Mouse (Mus musculus) kidney, postnatal 36 days (tissue): ENCODE data around the gene Atp5k.

Source experiments
- DNase-seq, 2 experiments: peaks; one replicate each; pipeline ENCODE4 v3.0.0; 2021 to 2022; ENCODE audit warnings: mixed read lengths in 2 of 2

The Atp5k gene

GRCm38 (mm10) chr5:108433804-108434587 lies at the start of gene Atp5k:
Gene Atp5k (minus strand): TSS chr5:108434448.
- peak; percentile 95 to 97 for DNase-seq

DNA sequence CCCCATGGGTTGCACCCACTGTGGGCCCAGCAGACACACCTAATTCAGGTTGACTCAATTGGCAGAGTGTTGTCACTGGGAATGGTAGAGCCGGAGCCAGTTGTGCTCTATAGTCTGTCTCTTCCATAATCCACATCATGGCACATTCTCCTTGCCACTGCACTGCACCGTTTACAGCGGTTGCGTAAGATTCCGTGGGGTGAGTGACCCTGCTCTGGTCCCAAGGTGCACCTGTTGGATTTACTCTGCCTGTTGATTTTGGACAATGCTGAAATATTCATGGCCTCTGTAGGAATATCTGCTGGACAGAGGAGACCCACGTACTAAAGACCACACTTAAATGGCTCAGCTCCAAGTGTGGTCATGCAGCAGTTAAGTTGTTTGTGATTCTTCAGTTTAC lies 48.8 kb upstream of the Atp5k start:
- no peak for DNase-seq

- no peak for DNase-seq
These were observed 41.7 kb upstream of the Atp5k start for GRCm38 (mm10) chr5:108475977-108476376.

- DNase-seq = no peak
These were observed 39.5 kb upstream of the Atp5k start for GRCm38 (mm10) chr5:108473737-108474136.

DNA sequence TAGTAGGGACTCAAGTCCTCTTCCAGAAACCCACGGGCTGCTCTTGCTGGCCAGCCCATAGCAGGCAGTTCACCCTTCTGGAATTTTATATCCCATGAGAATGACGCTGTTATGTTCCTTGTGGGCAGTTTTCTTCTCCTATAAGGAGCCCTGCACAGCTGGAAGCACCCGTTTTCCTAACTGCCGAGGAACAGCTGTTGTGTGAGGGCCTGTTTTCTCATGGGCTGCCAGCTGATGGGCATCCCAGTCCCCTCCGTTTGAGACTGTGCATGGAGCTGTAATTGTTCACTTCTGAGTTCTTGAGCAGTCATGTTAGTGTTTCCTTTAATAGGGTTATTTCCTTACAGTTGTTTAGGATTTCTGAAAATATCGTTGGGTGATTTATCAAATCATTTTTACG lies 35.4 kb upstream of the Atp5k start:
- no peak for DNase-seq

- no peak for DNase-seq
These were observed 32.4 kb upstream of the Atp5k start for GRCm38 (mm10) chr5:108466647-108467046.

- DNase-seq = no peak
These were observed 31.1 kb upstream of the Atp5k start for GRCm38 (mm10) chr5:108465131-108465891.

- no peak for DNase-seq
These were observed 28.2 kb upstream of the Atp5k start for GRCm38 (mm10) chr5:108462446-108462845.

GRCm38 (mm10) chr5:108461082-108462065 lies 27.1 kb upstream of the Atp5k start, which contains the start of gene Pcgf3:
Gene Pcgf3 (plus strand): TSS chr5:108461232.
- peak; percentile 99 for DNase-seq

- DNase-seq = no peak
These were observed 26.2 kb upstream of the Atp5k start for GRCm38 (mm10) chr5:108460461-108460860.

GRCm38 (mm10) chr5:108458706-108459105 lies 24.5 kb upstream of the Atp5k start:
- DNase-seq = no peak

DNA sequence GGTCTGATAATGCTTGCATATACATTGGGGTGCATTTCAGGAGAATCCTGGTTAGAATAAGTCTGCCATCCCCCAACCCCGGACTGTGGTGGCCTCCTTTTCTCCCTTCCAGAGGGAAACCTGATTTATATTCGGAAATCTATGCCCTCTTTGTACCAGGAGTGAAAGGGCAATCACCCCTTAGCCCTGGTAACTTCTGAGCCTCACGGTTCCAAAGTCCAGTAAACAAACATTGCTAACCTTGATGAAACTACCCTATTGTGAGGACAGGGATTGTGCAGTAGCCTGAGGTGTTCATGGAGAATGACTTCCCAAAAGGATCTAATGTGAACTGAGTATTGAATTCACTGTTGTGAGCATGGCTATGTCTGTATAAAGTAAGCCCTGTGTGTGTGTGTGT lies 19.8 kb upstream of the Atp5k start:
- DNase-seq = peak; percentile 45 to 65

DNA sequence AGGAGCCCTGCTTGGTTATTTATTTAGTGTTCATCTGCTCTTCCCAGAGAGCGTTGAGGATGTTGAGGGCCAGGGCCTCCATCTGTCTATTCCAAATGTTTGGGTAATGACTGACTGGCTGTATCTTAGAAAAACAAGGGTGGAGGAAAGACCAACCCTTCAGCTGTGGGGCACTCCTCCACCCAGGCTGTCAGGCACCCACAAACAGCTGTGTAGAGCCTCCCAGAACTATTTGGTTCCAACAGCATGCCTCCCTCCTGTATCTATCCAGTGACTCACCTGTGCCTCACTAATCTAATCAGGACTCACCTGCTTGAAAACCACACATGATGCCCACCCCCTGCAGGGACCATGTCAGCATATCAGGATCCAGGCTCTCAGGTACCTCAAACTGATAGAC lies 18.2 kb upstream of the Atp5k start:
- DNase-seq = no peak

DNA sequence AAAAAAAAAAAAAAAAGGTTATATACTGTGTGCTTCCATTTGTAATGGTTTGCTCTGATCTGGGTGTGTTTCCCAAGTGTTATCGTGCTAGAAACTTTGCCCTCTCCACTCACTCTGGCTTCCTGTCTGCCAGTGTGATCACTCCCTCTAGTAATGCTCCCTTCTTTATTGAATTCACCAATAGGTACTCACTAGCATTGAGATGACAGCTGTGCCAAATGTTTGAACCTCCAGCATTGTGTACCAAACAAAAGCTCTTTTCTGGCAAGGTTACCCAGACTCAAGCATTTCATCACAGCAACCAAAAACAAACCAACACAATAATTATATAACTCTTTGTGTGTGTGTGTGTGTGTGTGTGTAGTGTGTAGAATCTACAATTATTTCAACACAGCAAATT lies 17.4 kb upstream of the Atp5k start:
- no peak for DNase-seq

DNA sequence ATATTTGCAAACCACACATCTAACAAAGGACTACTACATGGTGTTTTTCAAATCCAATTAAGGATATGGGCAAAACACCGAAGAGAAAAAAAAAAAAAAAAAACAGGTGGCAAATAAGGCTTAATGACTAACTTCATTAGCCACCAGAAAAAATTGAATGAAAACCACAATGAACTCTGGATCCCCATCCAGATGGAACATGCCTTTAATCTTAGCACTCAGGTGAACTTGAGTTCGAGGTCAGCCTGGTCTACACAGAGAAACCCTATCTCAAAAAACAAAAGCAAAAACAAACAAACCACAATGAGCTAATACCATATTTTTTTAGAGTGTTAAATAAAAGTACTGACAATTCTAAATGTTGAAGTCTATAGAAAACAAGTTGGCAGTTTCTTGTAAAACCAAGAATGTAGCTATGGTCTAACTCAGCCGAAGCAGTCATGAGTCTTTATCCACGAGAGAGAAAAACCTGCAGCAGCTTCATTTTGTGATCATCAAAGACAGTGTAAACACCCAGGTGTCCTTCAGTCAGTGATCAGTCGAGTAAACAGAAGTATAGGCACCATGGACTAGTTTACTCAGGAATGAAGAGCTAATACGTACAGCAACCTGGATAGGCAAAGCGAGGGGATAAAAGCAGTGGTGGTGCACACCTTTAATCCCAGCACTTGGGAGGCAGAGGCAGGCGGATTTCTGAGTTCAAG lies 16.7 kb upstream of the Atp5k start:
- DNase-seq = peak; percentile 28 to 36

- DNase-seq = peak; percentile 90
These were observed 14.8 kb upstream of the Atp5k start, which contains the start of gene Mfsd7a for GRCm38 (mm10) chr5:108448785-108449668. Gene Mfsd7a (minus strand): TSS chr5:108448891.

GRCm38 (mm10) chr5:108447857-108448256 lies 13.6 kb upstream of the Atp5k start:
- DNase-seq = no peak

GRCm38 (mm10) chr5:108446973-108447372 lies 12.7 kb upstream of the Atp5k start:
- no peak for DNase-seq

DNA sequence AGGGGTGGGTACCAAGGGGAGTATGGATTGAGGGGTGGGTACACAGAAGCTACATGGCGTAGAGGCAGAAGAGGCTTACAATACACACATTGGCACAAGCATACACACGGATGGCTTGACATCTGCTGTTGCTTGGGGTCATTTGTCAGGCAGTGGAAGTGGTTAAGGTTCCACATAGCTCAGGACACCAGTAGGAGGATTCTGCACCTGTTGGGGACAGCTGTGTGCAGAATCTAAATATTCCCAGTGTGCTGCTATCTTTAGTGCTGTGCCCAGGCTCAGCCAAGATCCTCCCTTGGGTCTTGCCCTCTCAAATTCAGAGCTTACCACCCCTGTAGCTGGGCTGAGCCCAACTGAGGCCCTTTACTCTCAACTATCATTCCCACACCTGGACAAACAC lies 1.9 kb upstream of the Atp5k start:
- no peak for DNase-seq

GRCm38 (mm10) chr5:108431196-108431595 lies 3.1 kb downstream of the Atp5k start:
- no peak for DNase-seq

DNA sequence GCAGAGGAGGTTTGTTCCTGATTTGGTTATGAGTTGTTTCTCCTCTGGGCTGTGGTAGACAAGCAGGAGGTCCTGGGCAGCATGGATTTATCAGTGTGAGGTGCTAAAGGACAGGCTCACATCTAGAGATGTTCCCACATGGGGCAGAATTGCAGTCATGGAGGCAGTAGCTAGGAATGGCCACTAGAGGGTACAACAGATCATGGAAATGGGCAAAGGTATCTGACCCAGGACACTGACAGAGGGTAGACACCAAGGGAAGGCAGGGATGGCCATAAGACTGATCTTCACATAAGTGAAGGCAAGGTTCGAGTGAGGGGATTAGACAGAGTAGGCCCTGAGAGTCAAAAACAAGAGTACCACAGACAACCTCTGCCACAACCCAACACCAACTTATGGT lies 7.1 kb downstream of the Atp5k start:
- peak; percentile 51 to 70 for DNase-seq
